Mouse (Mus musculus) embryonic fibroblast, embryonic 13.5 days (primary cell): ENCODE data around the gene Smarca4. TPM values are rescaled to one million over a fixed set of nuclear protein-coding genes. Genes with fewer than 3 reads are reported as not detected.

ENCODE experiments used
- H3K27ac ChIP-seq: 2 replicates; pipeline ENCODE4 v1.5.1; 2012; ENCODE audit warnings: low read length, control low read depth, inconsistent platforms; ENCODE audit not compliant: insufficient read depth
- H3K4me1 ChIP-seq: 2 replicates; pipeline ENCODE4 v1.6.1; 2011; ENCODE audit warnings: low read length; ENCODE audit not compliant: control insufficient read depth, insufficient read depth
- H3K4me3 ChIP-seq: 2 replicates; pipeline ENCODE4 v1.5.1; 2011; ENCODE audit warnings: mild to moderate bottlenecking, control low read depth, low read length; ENCODE audit not compliant: insufficient read depth
- CTCF ChIP-seq: IDR thresholded peaks from 2 replicates; pipeline ENCODE4 v1.5.1; 2011; ENCODE audit warnings: mild to moderate bottlenecking, control low read depth, low read length, moderate library complexity, borderline replicate concordance; ENCODE audit not compliant: insufficient read depth
- POLR2A ChIP-seq: IDR thresholded peaks from 2 replicates; pipeline ENCODE4 v1.6.1; 2011; ENCODE audit warnings: low read depth, mild to moderate bottlenecking, control low read depth, low read length, moderate library complexity
- polyA plus RNA-seq: library from polyadenylated mRNA; stranded (reverse); fragments of >200 nt; gene quantifications from 2 replicates; pipeline ENCODE4 v1.2.4, GENCODE M21; 2011; ENCODE audit warnings: low read depth; ENCODE audit not compliant: missing spikeins, insufficient read length

The Smarca4 gene
- polyA plus RNA-seq, 1 experiment, result 73.5 TPM

GRCm38 (mm10) chr9:21598198-21598597, 17.8 kb upstream of the Smarca4 start:
- no peaks in the 10 kb centered on the region for H3K4me1 ChIP-seq
- TF ChIP-seq CTCF, result no peak
- TF ChIP-seq POLR2A, result no peak
- no peak overlapping the region for H3K27ac ChIP-seq
- H3K4me3 ChIP-seq, result no peak overlapping the region

- Histone ChIP-seq H3K27ac (no peak overlapping the region), H3K4me3 (no peak overlapping the region), H3K4me1 (no peaks in the 10 kb centered on the region)
- TF ChIP-seq CTCF (no peak), POLR2A (no peak)
Measured at GRCm38 (mm10) chr9:21600186-21600585, 15.8 kb upstream of the Smarca4 start.

GRCm38 (mm10) chr9:21601073-21601472, 14.9 kb upstream of the Smarca4 start:
- no peak for TF ChIP-seq POLR2A
- Histone ChIP-seq H3K27ac (no peak overlapping the region), H3K4me3 (no peak overlapping the region), H3K4me1 (no peaks in the 10 kb centered on the region)

- no peaks in the 10 kb centered on the region for H3K4me1 ChIP-seq
- TF ChIP-seq POLR2A (no peak), CTCF (peak; percentile 51; the same call in 1 of the 2 replicates)
- no peak overlapping the region for H3K4me3 ChIP-seq
- no peak overlapping the region for H3K27ac ChIP-seq
Measured at GRCm38 (mm10) chr9:21601722-21602399, 14.1 kb upstream of the Smarca4 start.

GRCm38 (mm10) chr9:21604119-21604518, 11.8 kb upstream of the Smarca4 start:
- H3K4me3 ChIP-seq, result no peak overlapping the region
- no peaks in the 10 kb centered on the region for H3K4me1 ChIP-seq
- H3K27ac ChIP-seq, result no peak overlapping the region
- TF ChIP-seq CTCF (no peak), POLR2A (no peak)

GRCm38 (mm10) chr9:21605865-21606264, 10.1 kb upstream of the Smarca4 start:
- H3K4me1 ChIP-seq, result no peaks in the 10 kb centered on the region
- H3K27ac ChIP-seq, result no peak overlapping the region
- H3K4me3 ChIP-seq, result no peak overlapping the region
- no peak for TF ChIP-seq CTCF
- no peak for TF ChIP-seq POLR2A

GRCm38 (mm10) chr9:21606648-21607047, 9.3 kb upstream of the Smarca4 start:
- TF ChIP-seq CTCF (no peak), POLR2A (no peak)
- Histone ChIP-seq H3K4me1 (no peaks in the 10 kb centered on the region), H3K4me3 (no peak overlapping the region), H3K27ac (no peak overlapping the region)

GRCm38 (mm10) chr9:21609861-21610260, 6.1 kb upstream of the Smarca4 start:
- no peak overlapping the region for H3K27ac ChIP-seq
- H3K4me1 ChIP-seq, result no peaks in the 10 kb centered on the region
- no peak for TF ChIP-seq CTCF
- TF ChIP-seq POLR2A, result no peak
- H3K4me3 ChIP-seq, result no peak overlapping the region

- H3K4me1 ChIP-seq, result 0 out of 2 replicates have a peak, but pooled peaks cover 2% of the 10 kb centered on the region
- no peak for TF ChIP-seq POLR2A
- no peak for TF ChIP-seq CTCF
Measured at GRCm38 (mm10) chr9:21614864-21615616, 929 bp upstream of the Smarca4 start.

GRCm38 (mm10) chr9:21616232-21616781, 338 bp downstream of the Smarca4 start:
- TF ChIP-seq CTCF (no peak), POLR2A (peak; percentile 47; the same call in 1 of the 2 replicates)
- Histone ChIP-seq H3K4me1 (0 out of 2 replicates have a peak, but pooled peaks cover 2% of the 10 kb centered on the region), H3K4me3 (peak overlapping the region; percentile 75), H3K27ac (peak overlapping the region; percentile 89)

More at GRCm38 (mm10) chr9:21614864-21615616, 929 bp upstream of the Smarca4 start:
- Histone ChIP-seq H3K4me3 (peak overlapping the region; percentile 78), H3K27ac (peak overlapping the region; percentile 90)
